Mouse (Mus musculus) CH12.LX (cell line): ENCODE results near the gene Arhgap21. TPM values are rescaled to one million over a fixed set of nuclear protein-coding genes. Genes with fewer than 3 reads are reported as not detected.

Experiments
- DNase-seq: peaks from one replicate; pipeline ENCODE4 v3.0.0-alpha.2; 2013; ENCODE audit errors: extremely low read depth
- H3K27ac ChIP-seq: 2 replicates; pipeline ENCODE4 v1.5.1; 2012; ENCODE audit warnings: low read depth, mild to moderate bottlenecking, control low read depth, moderate library complexity; ENCODE audit not compliant: insufficient read depth
- H3K27me3 ChIP-seq: replicated peaks from 2 replicates; pipeline ENCODE3; 2012; ENCODE audit warnings: inconsistent platforms
- H3K36me3 ChIP-seq, 2 experiments: replicated peaks in 1 of 2; 2 replicates each; pipeline versions ENCODE3 to v1.6.1; 2012; ENCODE audit warnings: inconsistent platforms in 1 of 2, low read length in 1 of 2, mild to moderate bottlenecking in 1 of 2, mixed read lengths in 1 of 2, moderate library complexity in 1 of 2; ENCODE audit not compliant: control insufficient read depth in 1 of 2, insufficient read depth in 1 of 2
- H3K4me1 ChIP-seq, 2 experiments: 2 replicates each; pipeline ENCODE4 v1.6.1; 2012; ENCODE audit warnings: inconsistent platforms in 1 of 2, moderate library complexity in 1 of 2; ENCODE audit not compliant: insufficient read depth in 2 of 2, control insufficient read depth in 1 of 2
- H3K4me2 ChIP-seq: 2 replicates; pipeline ENCODE4 v1.6.1; 2012; ENCODE audit warnings: low read depth, mild to moderate bottlenecking, control low read depth; ENCODE audit not compliant: poor library complexity, insufficient read depth, severe bottlenecking
- H3K4me3 ChIP-seq, 3 experiments: fragments of 150-350 bp in 1 of 3; sonication (generic) in 1 of 3; replicated peaks in 1 of 3; 2 replicates each; pipeline versions ENCODE3 to v1.5.1; 2011 to 2012; ENCODE audit warnings: low read depth in 2 of 3, low read length in 2 of 3, mild to moderate bottlenecking in 2 of 3, moderate library complexity in 2 of 3, control low read depth in 1 of 3, improper control_type of control experiment in 1 of 3, inconsistent platforms in 1 of 3, mixed read lengths in 1 of 3; ENCODE audit not compliant: poor library complexity in 1 of 3
- H3K79me2 ChIP-seq: replicated peaks from 2 replicates; pipeline ENCODE4 v1.6.1; 2012; ENCODE audit warnings: mild to moderate bottlenecking, moderate library complexity; ENCODE audit not compliant: control insufficient read depth, poor library complexity, insufficient read depth, severe bottlenecking; ENCODE audit errors: extremely low read depth
- H3K9ac ChIP-seq: 2 replicates; pipeline ENCODE4 v1.6.1; 2012; ENCODE audit warnings: low read depth, mild to moderate bottlenecking, control low read depth, moderate library complexity; ENCODE audit not compliant: insufficient read depth
- H3K9me3 ChIP-seq: replicated peaks from 2 replicates; pipeline ENCODE3; 2012; ENCODE audit warnings: low read length, inconsistent platforms, mixed read lengths
- BHLHE40 ChIP-seq: IDR thresholded peaks from 2 replicates; pipeline ENCODE4 v1.6.1; 2011; ENCODE audit warnings: mild to moderate bottlenecking, low read depth, low read length, improper control_type of control experiment
- CHD1 ChIP-seq: IDR thresholded peaks from 2 replicates; pipeline ENCODE4 v1.6.1; 2012; ENCODE audit warnings: low read depth, low read length, improper control_type of control experiment, inconsistent platforms
- EP300 ChIP-seq: IDR thresholded peaks from 2 replicates; pipeline ENCODE4 v1.6.1; 2011; ENCODE audit warnings: low read length, improper control_type of control experiment
- ETS1 ChIP-seq: conservative IDR thresholded peaks from 2 replicates; pipeline ENCODE4 v1.6.1; 2012; ENCODE audit warnings: low read depth, mild to moderate bottlenecking, inconsistent platforms, low read length, improper control_type of control experiment, moderate library complexity
- GABPA ChIP-seq: IDR thresholded peaks from 2 replicates; pipeline ENCODE4 v1.6.1; 2012; ENCODE audit warnings: low read depth, low read length, improper control_type of control experiment, inconsistent platforms; ENCODE audit not compliant: insufficient replicate concordance
- HCFC1 ChIP-seq: IDR thresholded peaks from 2 replicates; pipeline ENCODE4 v1.6.1; 2012; ENCODE audit warnings: low read depth, mild to moderate bottlenecking, inconsistent platforms, low read length, improper control_type of control experiment
- IRF4 ChIP-seq: IDR thresholded peaks from 2 replicates; pipeline ENCODE4 v1.6.1; 2014; ENCODE audit warnings: low read depth, mild to moderate bottlenecking, inconsistent platforms, low read length, improper control_type of control experiment
- JUN ChIP-seq: IDR thresholded peaks from 2 replicates; pipeline ENCODE4 v1.6.1; 2011; ENCODE audit warnings: low read depth, mild to moderate bottlenecking, low read length, improper control_type of control experiment, moderate library complexity; ENCODE audit not compliant: insufficient read depth
- KAT2A ChIP-seq: IDR thresholded peaks from 2 replicates; pipeline ENCODE4 v1.6.1; 2012; ENCODE audit warnings: low read length, improper control_type of control experiment, inconsistent platforms; ENCODE audit not compliant: insufficient replicate concordance
- MAX ChIP-seq: IDR thresholded peaks from 2 replicates; pipeline ENCODE4 v1.6.1; 2011; ENCODE audit warnings: low read length, improper control_type of control experiment
- MXI1 ChIP-seq: IDR thresholded peaks from 2 replicates; pipeline ENCODE4 v1.6.1; 2011; ENCODE audit warnings: mild to moderate bottlenecking, low read depth, low read length, improper control_type of control experiment
- MYC ChIP-seq: IDR thresholded peaks from 2 replicates; pipeline ENCODE4 v1.6.1; 2011; ENCODE audit warnings: low read depth, mild to moderate bottlenecking, improper control_type of control experiment, low read length
- POLR2A ChIP-seq: IDR thresholded peaks from 2 replicates; pipeline ENCODE4 v1.6.1; 2011; ENCODE audit warnings: low read depth, mild to moderate bottlenecking, improper control_type of control experiment, low read length
- POLR2AphosphoS2 ChIP-seq: IDR thresholded peaks from 2 replicates; pipeline ENCODE4 v1.6.1; 2011; ENCODE audit warnings: low read depth, low read length, improper control_type of control experiment
- RAD21 ChIP-seq: IDR thresholded peaks from 2 replicates; pipeline ENCODE4 v1.6.1; 2011; ENCODE audit warnings: low read depth, mild to moderate bottlenecking, low read length, improper control_type of control experiment, moderate library complexity
- RCOR1 ChIP-seq: conservative IDR thresholded peaks from 2 replicates; pipeline ENCODE4 v1.6.1; 2012; ENCODE audit warnings: low read depth, mild to moderate bottlenecking, inconsistent platforms, low read length, improper control_type of control experiment
- SIN3A ChIP-seq: IDR thresholded peaks from 2 replicates; pipeline ENCODE4 v1.6.1; 2012; ENCODE audit warnings: low read length, improper control_type of control experiment, inconsistent platforms
- SMC3 ChIP-seq: IDR thresholded peaks from 2 replicates; pipeline ENCODE4 v1.6.1; 2011; ENCODE audit warnings: low read depth, low read length, improper control_type of control experiment
- USF1 ChIP-seq: IDR thresholded peaks from 2 replicates; pipeline ENCODE4 v1.6.1; 2014; ENCODE audit warnings: low read depth, mild to moderate bottlenecking, inconsistent platforms, low read length, improper control_type of control experiment
- USF2 ChIP-seq: conservative IDR thresholded peaks from 2 replicates; pipeline ENCODE4 v1.6.1; 2011; ENCODE audit warnings: low read depth, low read length, improper control_type of control experiment
- ZMIZ1 ChIP-seq: IDR thresholded peaks from 2 replicates; pipeline ENCODE4 v1.6.1; 2012; ENCODE audit warnings: low read depth, mild to moderate bottlenecking, inconsistent platforms, low read length, improper control_type of control experiment
- dilution Hi-C: fragments of 300-500 bp; cut with MboI; formaldehyde crosslinking; loops from 2 replicates; pipeline ENCODE4 v1.14.3; 2020; ENCODE audit warnings: low sequenced_read_pairs; ENCODE audit not compliant: extremely low pct_unique_long_range_greater_than_20kb, extremely low pct_ligation_motif_present
- in situ Hi-C: fragments of 300-500 bp; cut with MboI; formaldehyde crosslinking; loops from 3 replicates; pipeline ENCODE4 v1.14.3; 2019; ENCODE audit warnings: low sequenced_read_pairs, low pct_ligation_motif_present, low pct_unique_long_range_greater_than_20kb, mixed read lengths
- polyA plus RNA-seq: library from polyadenylated mRNA; unstranded; fragments of >175 nt; gene quantifications from 2 replicates; pipeline ENCODE4 v1.2.1, GENCODE M21; 2012; ENCODE audit warnings: low read depth; ENCODE audit not compliant: insufficient read length
- total RNA-seq, 2 experiments: library from RNA; depleted of rRNA; stranded (reverse); fragments of 300-350 nt in 1 of 2; fragments of >200 nt in 1 of 2; gene quantifications; 2 replicates each; pipeline ENCODE4 v1.2.3; 2012 to 2014

Gene Arhgap21
- total and polyA plus RNA-seq, 3 experiments = 7.6 to 22.7 (median 10.8) TPM

DNA sequence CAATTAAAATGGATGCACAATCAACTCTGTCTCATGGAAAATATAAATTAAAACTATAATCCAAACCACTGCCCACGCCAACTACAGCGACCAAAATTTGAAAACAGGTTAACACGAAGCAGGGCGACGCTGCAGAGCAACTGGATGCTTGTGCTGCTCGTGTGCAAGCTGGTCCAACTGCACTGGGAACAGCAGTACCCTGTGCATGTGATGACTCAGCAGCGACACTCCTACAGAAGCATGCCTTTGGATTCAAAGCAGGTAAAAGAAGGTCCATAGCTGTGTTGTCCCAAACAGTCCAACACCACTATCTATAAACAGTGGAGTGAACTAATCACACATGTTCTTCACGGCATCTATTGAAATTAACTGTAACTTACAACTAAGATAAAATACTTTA, 63.3 kb downstream of the Arhgap21 start:
- Histone ChIP-seq H3K4me3 (no peak overlapping the region), H3K36me3 (peaks cover 0 to 24% of the 10 kb centered on the region in 2 experiments)

DNA sequence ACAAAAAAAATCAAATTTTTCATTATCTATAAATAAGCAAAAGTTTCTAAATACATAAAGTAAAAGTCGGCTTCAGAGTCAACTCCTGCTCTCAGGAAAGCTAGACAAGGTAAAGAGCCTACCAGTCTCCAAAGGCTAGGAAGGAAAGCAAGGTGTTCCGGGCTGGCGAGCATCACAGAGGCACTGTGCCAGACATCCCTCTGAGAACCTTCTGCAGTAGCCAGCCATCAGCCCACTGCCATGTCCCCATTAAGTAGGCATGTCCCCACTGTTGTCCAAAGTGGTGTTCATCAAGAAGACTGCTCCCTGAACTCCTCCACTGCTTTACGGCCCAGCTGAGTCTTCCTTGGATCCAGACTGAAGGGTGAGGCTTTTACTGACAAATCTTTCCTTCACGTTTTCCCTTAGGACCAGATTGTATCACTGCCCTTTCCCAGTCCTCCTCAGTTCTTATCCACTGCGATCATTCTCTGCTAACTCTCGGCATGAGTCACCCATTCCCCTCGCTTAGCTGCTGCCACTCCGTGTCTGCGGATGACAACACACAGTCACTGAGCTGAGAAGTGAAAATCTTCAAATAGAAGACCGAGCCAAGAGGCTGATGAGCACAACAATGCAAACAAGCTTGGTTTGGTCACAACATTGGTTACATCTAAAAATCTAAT, 65.6 kb downstream of the Arhgap21 start:
- dilution Hi-C loops = no loop called here

More for the DNA sequence above, 63.3 kb downstream of the Arhgap21 start:
- Histone ChIP-seq H3K4me1 (peaks cover 2 to 41% of the 10 kb centered on the region in 2 experiments; a peak in 3 of 4 replicates), H3K4me2 (no peak overlapping the region), H3K9me3 (no peaks in the 10 kb centered on the region), H3K27me3 (no peaks in the 10 kb centered on the region), H3K9ac (no peak overlapping the region), H3K79me2 (no peaks in the 10 kb centered on the region), H3K27ac (no peak overlapping the region)
- no peak for TF ChIP-seq RAD21
- TF ChIP-seq EP300 = no peak
- no peak for TF ChIP-seq CHD1
- dilution Hi-C loops (no loop called here), in situ Hi-C loops (no loop called here)
- DNase-seq = no peak

GRCm38 (mm10) chr2:20901916-20902315, 66.8 kb downstream of the Arhgap21 start:
- H3K36me3 ChIP-seq = peaks cover 0 to 19% of the 10 kb centered on the region in 2 experiments
- H3K27ac ChIP-seq = no peak overlapping the region
- no peaks in the 10 kb centered on the region for H3K9me3 ChIP-seq
- no peak overlapping the region for H3K4me3 ChIP-seq
- H3K27me3 ChIP-seq = no peaks in the 10 kb centered on the region
- H3K9ac ChIP-seq = no peak overlapping the region
- H3K79me2 ChIP-seq = no peaks in the 10 kb centered on the region
- no peak for TF ChIP-seq BHLHE40
- no peak overlapping the region for H3K4me2 ChIP-seq
- dilution Hi-C loops (no loop called here), in situ Hi-C loops (no loop called here)
- DNase-seq = no peak
- H3K4me1 ChIP-seq = peaks cover 2 to 24% of the 10 kb centered on the region in 2 experiments; a peak in 3 of 4 replicates

More for the DNA sequence above, 65.6 kb downstream of the Arhgap21 start:
- in situ Hi-C loops = no loop called here
- Histone ChIP-seq H3K4me1 (peaks cover 2 to 34% of the 10 kb centered on the region in 2 experiments; a peak in 3 of 4 replicates), H3K4me2 (no peak overlapping the region), H3K9me3 (no peaks in the 10 kb centered on the region), H3K4me3 (no peak overlapping the region), H3K27me3 (no peaks in the 10 kb centered on the region), H3K9ac (no peak overlapping the region), H3K36me3 (peaks cover 0 to 20% of the 10 kb centered on the region in 2 experiments), H3K27ac (no peak overlapping the region), H3K79me2 (no peaks in the 10 kb centered on the region)
- no peak for DNase-seq
- TF ChIP-seq USF2 = no peak
- TF ChIP-seq USF1 = no peak
- no peak for TF ChIP-seq RCOR1
- TF ChIP-seq SMC3 = no peak
- TF ChIP-seq JUN = no peak
- no peak for TF ChIP-seq IRF4
- TF ChIP-seq ETS1 = no peak
- TF ChIP-seq KAT2A = no peak
- no peak for TF ChIP-seq HCFC1
- no peak for TF ChIP-seq MYC
- no peak for TF ChIP-seq GABPA
- TF ChIP-seq POLR2AphosphoS2 = no peak
- no peak for TF ChIP-seq MAX
- TF ChIP-seq MXI1 = no peak
- no peak for TF ChIP-seq ZMIZ1
- TF ChIP-seq SIN3A = no peak
- TF ChIP-seq POLR2A = no peak
- TF ChIP-seq, all 38 proteins: peak for 0
